Mouse (Mus musculus): ENCODE data around the gene Gm4969. TPM values are rescaled to one million over a fixed set of nuclear protein-coding genes. Genes with fewer than 3 reads are reported as not detected.
A peak's percentile ranks its signal among the peaks of the same experiment; 100 is the strongest.

Gm4969 gene
- polyA plus RNA-seq, 1 experiment from 2014 or later = 2.0 TPM

DNA sequence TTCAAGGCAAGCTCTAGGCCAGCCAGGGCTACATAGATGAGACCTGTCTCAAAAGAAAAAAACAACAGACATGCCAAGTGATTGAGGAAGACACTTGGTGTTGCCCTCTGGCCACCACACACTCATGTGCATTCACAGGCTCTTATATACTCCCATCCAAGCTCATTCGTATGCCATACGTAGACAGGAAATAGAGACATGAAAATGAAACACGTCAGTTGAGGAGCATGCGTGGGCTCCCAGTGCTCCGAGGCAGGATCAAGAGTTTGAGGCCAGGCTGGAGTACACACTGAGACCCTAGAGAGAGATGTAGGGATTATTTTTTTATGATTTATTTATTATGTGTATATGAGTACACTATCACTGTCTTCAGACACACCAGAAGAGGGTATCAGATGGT is 11.2 kb upstream of the Gm4969 start:
- no peak for DNase-seq (ENCODE audit: low spot score)
- no peaks in the 10 kb centered on the region for H3K36me3 ChIP-seq (ENCODE audit: insufficient read depth, low read length)
- no peak for TF ChIP-seq CTCF (IDR thresholded peaks at IDR 0.05; ENCODE audit: low read depth)
- no peak overlapping the region for H3K4me2 ChIP-seq (ENCODE audit: low read length)
- H3K27me3 ChIP-seq (ENCODE audit: insufficient read depth, low read length) = no peaks in the 10 kb centered on the region
- H3K9me3 ChIP-seq (replicated peaks; ENCODE audit: low read length) = no peaks in the 10 kb centered on the region
- H3K4me1 ChIP-seq (replicated peaks; ENCODE audit: insufficient read depth, low read length) = no peaks in the 10 kb centered on the region
- no peak overlapping the region for H3K27ac ChIP-seq
- H3K4me3 ChIP-seq (replicated peaks; ENCODE audit: low read depth, low read length) = no peak overlapping the region
- 95% methylated on average over 5 of the region's 5 CpGs for WGBS
- no peak overlapping the region for H3K9ac ChIP-seq (ENCODE audit: low read depth, low read length)
- no peak for ATAC-seq (replicated peaks; ENCODE audit: low FRiP score, low read depth)

DNA sequence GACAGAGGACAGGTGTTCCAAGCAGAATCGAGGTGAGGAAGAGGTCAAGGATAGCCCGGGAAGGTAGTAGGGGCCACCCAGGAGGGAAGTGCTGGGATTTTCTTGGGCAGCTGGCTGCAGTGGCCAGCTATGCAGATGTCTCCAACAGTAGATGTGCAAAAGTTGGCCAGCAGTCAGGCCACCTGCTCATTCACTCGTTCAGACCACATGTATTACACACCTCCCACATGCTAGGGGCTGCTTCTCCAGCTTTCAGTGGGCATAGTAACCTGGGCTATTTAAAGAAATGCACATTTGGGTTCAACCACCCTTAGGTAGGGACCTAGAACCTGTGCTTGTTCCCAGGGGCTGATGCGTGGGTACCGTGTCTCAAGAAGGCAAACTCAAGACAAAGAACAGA is 9.6 kb upstream of the Gm4969 start:
- H3K4me2 ChIP-seq (ENCODE audit: low read length) = no peak overlapping the region
- DNase-seq (ENCODE audit: low spot score) (no peak), ATAC-seq (replicated peaks; ENCODE audit: low FRiP score, low read depth) (no peak)
- H3K9ac ChIP-seq (ENCODE audit: low read depth, low read length) = no peak overlapping the region
- WGBS = 81% methylated on average over 5 of the region's 5 CpGs
- H3K9me3 ChIP-seq (replicated peaks; ENCODE audit: low read length) = no peaks in the 10 kb centered on the region
- no peak overlapping the region for H3K27ac ChIP-seq
- H3K36me3 ChIP-seq (ENCODE audit: insufficient read depth, low read length) = no peaks in the 10 kb centered on the region
- no peak for TF ChIP-seq CTCF (IDR thresholded peaks at IDR 0.05; ENCODE audit: low read depth)
- H3K27me3 ChIP-seq (ENCODE audit: insufficient read depth, low read length) = no peaks in the 10 kb centered on the region
- H3K4me1 ChIP-seq (replicated peaks; ENCODE audit: insufficient read depth, low read length) = no peaks in the 10 kb centered on the region
- no peak overlapping the region for H3K4me3 ChIP-seq (replicated peaks; ENCODE audit: low read depth, low read length)

DNA sequence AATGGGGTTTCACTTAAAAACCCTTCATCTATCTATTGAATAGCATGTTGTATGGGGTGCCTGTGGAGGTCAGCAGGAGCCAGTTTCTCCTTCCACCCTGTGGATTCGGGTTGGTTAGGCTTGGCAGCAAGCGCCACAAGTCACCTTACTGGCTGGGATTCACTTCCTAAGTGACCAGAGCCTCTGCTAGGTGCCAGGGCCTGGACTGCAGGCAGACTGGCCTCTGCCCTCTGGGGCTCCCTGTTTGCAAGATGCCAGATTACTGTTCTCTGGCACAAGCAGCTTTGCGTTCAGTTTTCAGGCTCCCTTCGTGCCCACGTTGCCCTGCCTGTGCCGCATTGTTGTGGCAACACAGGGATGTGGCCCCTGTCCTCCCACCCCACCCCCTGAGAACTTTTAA is 6.5 kb upstream of the Gm4969 start:
- no peak overlapping the region for H3K27ac ChIP-seq
- DNase-seq (ENCODE audit: low spot score) (no peak), ATAC-seq (replicated peaks; ENCODE audit: low FRiP score, low read depth) (no peak)
- TF ChIP-seq CTCF (IDR thresholded peaks at IDR 0.05; ENCODE audit: low read depth) = no peak
- H3K27me3 ChIP-seq (ENCODE audit: insufficient read depth, low read length) = no peaks in the 10 kb centered on the region
- H3K9ac ChIP-seq (ENCODE audit: low read depth, low read length) = no peak overlapping the region
- no peak overlapping the region for H3K4me2 ChIP-seq (ENCODE audit: low read length)
- peaks cover 10% of the 10 kb centered on the region; the same call in 1 of the 2 replicates for H3K4me1 ChIP-seq (replicated peaks; ENCODE audit: insufficient read depth, low read length)
- no peaks in the 10 kb centered on the region for H3K9me3 ChIP-seq (replicated peaks; ENCODE audit: low read length)
- H3K4me3 ChIP-seq (replicated peaks; ENCODE audit: low read depth, low read length) = no peak overlapping the region
- WGBS = 69% methylated on average over 6 of the region's 6 CpGs
- H3K36me3 ChIP-seq (ENCODE audit: insufficient read depth, low read length) = no peaks in the 10 kb centered on the region

DNA sequence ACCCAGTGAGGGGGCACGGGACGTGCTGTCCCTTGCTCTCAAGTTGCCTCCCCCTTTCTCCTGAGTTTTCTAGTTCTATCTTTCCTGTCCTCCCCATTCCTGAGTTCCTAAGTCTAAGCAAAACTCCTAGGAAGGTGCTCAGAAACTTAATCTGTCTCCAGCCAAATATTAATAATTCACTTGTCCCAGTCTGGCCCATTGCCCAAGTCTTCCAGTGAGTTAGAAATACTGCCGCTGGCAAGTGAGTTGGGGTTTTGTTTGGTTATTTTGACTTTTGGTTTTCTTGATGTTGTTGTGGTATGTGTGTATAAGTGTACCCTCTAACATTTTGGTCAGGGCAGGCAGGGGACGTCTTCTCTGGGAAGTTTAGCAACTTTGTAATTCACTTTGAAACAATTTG is 3.5 kb upstream of the Gm4969 start:
- no peak for TF ChIP-seq CTCF (IDR thresholded peaks at IDR 0.05; ENCODE audit: low read depth)
- no peak for ATAC-seq (replicated peaks; ENCODE audit: low FRiP score, low read depth)
- H3K27ac ChIP-seq = no peak overlapping the region
- H3K4me2 ChIP-seq (ENCODE audit: low read length) = no peak overlapping the region
- 86% methylated on average over 4 of the region's 4 CpGs for WGBS
- no peaks in the 10 kb centered on the region for H3K36me3 ChIP-seq (ENCODE audit: insufficient read depth, low read length)
- H3K27me3 ChIP-seq (ENCODE audit: insufficient read depth, low read length) = no peaks in the 10 kb centered on the region
- H3K4me3 ChIP-seq (replicated peaks; ENCODE audit: low read depth, low read length) = no peak overlapping the region
- no peak overlapping the region for H3K9ac ChIP-seq (ENCODE audit: low read depth, low read length)
- no peak for DNase-seq (ENCODE audit: low spot score)
- H3K4me1 ChIP-seq (replicated peaks; ENCODE audit: insufficient read depth, low read length) = peaks cover 10% of the 10 kb centered on the region; the same call in 1 of the 2 replicates
- H3K9me3 ChIP-seq (replicated peaks; ENCODE audit: low read length) = no peaks in the 10 kb centered on the region

DNA sequence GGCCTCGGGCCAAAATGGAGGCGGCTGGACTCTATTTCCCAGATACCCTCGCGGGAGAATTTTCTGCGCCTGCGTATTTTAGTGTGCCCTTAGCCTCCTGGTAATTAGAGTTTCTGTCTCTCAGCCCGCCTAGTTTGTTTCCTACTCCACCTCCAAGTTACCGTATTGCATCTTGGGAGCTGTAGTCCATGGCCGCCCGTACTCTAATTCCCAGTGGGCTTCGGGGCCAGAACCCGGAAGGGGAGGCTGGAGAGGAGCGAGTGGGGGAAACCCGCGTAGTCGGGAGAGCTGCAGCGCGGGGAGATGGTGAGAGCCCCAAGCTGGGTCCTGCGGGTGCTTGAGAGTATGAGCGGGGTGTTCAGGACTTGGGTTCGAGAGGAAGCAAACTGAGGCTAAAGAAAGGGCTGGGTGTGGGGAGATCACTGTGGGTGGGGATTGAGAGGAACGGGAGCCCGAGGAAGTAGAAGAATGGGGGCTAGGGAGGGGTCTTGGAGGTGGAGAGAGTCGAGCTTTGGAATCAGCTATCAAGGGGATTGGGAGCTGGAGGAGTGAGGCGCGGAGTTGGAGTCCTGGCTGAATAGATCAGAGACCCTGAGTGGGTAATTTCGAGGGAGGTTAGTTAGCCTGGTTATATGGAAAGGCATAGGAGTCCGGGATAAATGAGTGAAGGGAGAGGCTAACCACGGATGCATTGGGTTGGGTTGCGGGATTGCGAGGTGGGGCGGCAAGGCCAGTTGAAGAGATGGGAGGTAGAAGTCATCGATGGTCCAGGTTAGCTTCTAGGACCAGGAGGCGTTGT is 1.7 kb upstream of the Gm4969 start, which contains the start of gene Fbxo46:
Gene Fbxo46, plus strand, starts transcription at position 229 of the 799 bp plus-strand sequence.
- H3K9ac ChIP-seq (ENCODE audit: low read depth, low read length) = peak within 1 kb of the TSS; percentile 77
- no peak for TF ChIP-seq CTCF (IDR thresholded peaks at IDR 0.05; ENCODE audit: low read depth)
- ATAC-seq (replicated peaks; ENCODE audit: low FRiP score, low read depth) (peak; percentile 93), DNase-seq (ENCODE audit: low spot score) (peak; percentile 100)
- H3K4me2 ChIP-seq (ENCODE audit: low read length) = peak within 1 kb of the TSS; percentile 84
- peak within 1 kb of the TSS; percentile 74 for H3K4me3 ChIP-seq (replicated peaks; ENCODE audit: low read depth, low read length)
- H3K27me3 ChIP-seq (ENCODE audit: insufficient read depth, low read length) = no peaks in the 10 kb centered on the region
- H3K4me1 ChIP-seq (replicated peaks; ENCODE audit: insufficient read depth, low read length) = peaks cover 10% of the 10 kb centered on the region; the same call in 1 of the 2 replicates
- H3K36me3 ChIP-seq (ENCODE audit: insufficient read depth, low read length) = no peaks in the 10 kb centered on the region
- peak within 1 kb of the TSS; percentile 51; the same call in 1 of the 2 replicates for H3K27ac ChIP-seq
- no peaks in the 10 kb centered on the region for H3K9me3 ChIP-seq (replicated peaks; ENCODE audit: low read length)
- WGBS = 2% methylated on average over 34 of the region's 34 CpGs

DNA sequence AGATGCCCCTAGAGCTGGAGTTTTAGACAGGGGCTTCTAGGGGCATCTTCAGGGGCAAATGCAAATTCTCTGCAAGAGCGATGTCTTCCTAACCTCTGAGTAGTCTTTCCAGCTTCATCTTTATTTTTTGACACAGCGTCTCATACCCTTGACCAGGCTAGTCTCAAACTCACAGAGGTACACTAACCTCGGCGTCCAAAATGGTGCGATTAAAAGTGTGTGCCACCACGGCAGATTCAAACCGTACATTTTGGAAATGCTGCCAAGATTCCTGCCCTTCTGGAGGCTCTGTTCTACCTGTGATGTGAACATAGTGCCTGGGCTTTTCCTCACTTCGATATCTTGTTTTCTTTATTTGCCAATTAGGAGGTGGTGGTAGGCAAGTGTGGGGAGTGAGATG is 915 bp upstream of the Gm4969 start:
- DNase-seq (ENCODE audit: low spot score) (no peak), ATAC-seq (replicated peaks; ENCODE audit: low FRiP score, low read depth) (no peak)
- Histone ChIP-seq H3K4me3 (replicated peaks; ENCODE audit: low read depth, low read length) (no peak overlapping the region), H3K27ac (no peak overlapping the region), H3K36me3 (ENCODE audit: insufficient read depth, low read length) (no peaks in the 10 kb centered on the region), H3K27me3 (ENCODE audit: insufficient read depth, low read length) (no peaks in the 10 kb centered on the region), H3K4me2 (ENCODE audit: low read length) (no peak overlapping the region), H3K9me3 (replicated peaks; ENCODE audit: low read length) (no peaks in the 10 kb centered on the region), H3K9ac (ENCODE audit: low read depth, low read length) (no peak overlapping the region), H3K4me1 (replicated peaks; ENCODE audit: insufficient read depth, low read length) (peaks cover 10% of the 10 kb centered on the region; the same call in 1 of the 2 replicates)
- no peak for TF ChIP-seq CTCF (IDR thresholded peaks at IDR 0.05; ENCODE audit: low read depth)
- WGBS = 96% methylated on average over 8 of the region's 8 CpGs
